Mouse (Mus musculus) neural tube, embryonic 11.5 days (tissue): ENCODE results near the gene Bcor. TPM values are rescaled to one million over a fixed set of nuclear protein-coding genes. Genes with fewer than 3 reads are reported as not detected.
A peak's percentile ranks its signal among the peaks of the same experiment; 100 is the strongest.

Source experiments
- ATAC-seq: fragments of 200-750 bp; cut with Nextera tagmentation; 2 replicates; pipeline ENCODE4 v1.8.0; 2017; ENCODE audit warnings: moderate number of reproducible peaks, mild to moderate bottlenecking, moderate TSS enrichment, moderate library complexity; ENCODE audit not compliant: insufficient read depth, low FRiP score, low TSS enrichment
- DNase-seq: peaks from one replicate; pipeline ENCODE4 v3.0.0-alpha.2; 2015; ENCODE audit warnings: low spot score
- H3K27ac ChIP-seq: fragments of 300-500 bp; sonication (generic); 2 replicates; pipeline ENCODE4 v1.5.1; 2014; ENCODE audit warnings: low read depth, mild to moderate bottlenecking, low read length
- H3K27me3 ChIP-seq: fragments of 300-500 bp; sonication (generic); 2 replicates; pipeline ENCODE4 v1.6.1; 2014; ENCODE audit warnings: mild to moderate bottlenecking, low read length, mixed read lengths; ENCODE audit not compliant: control insufficient read depth, insufficient read depth
- H3K36me3 ChIP-seq: fragments of 300-500 bp; sonication (generic); 2 replicates; pipeline ENCODE4 v1.6.1; 2014; ENCODE audit warnings: mild to moderate bottlenecking, low read length, moderate library complexity, mixed read lengths; ENCODE audit not compliant: control insufficient read depth, insufficient read depth
- H3K4me1 ChIP-seq: fragments of 300-500 bp; sonication (generic); 2 replicates; pipeline ENCODE4 v1.6.1; 2014; ENCODE audit warnings: low read length, mixed read lengths; ENCODE audit not compliant: control insufficient read depth, insufficient read depth
- H3K4me2 ChIP-seq: fragments of 300-500 bp; sonication (generic); 2 replicates; pipeline ENCODE4 v1.6.1; 2014; ENCODE audit warnings: low read depth, mild to moderate bottlenecking, moderate library complexity
- H3K4me3 ChIP-seq: fragments of 300-500 bp; sonication (generic); 2 replicates; pipeline ENCODE4 v1.5.1; 2014; ENCODE audit warnings: low read depth, low read length
- H3K9ac ChIP-seq: fragments of 300-500 bp; sonication (generic); 2 replicates; pipeline ENCODE4 v1.6.1; 2014; ENCODE audit warnings: mild to moderate bottlenecking, low read length
- H3K9me3 ChIP-seq: fragments of 300-500 bp; sonication (generic); 2 replicates; pipeline ENCODE4 v1.6.1; 2016; ENCODE audit warnings: low read length; ENCODE audit not compliant: control insufficient read depth
- WGBS: fragments of 180-500 bp; shearing (Covaris S2); extraction: QIAGEN DNeasy Blood & Tissue Kit; methylation state at CpG from one replicate; pipeline ENCODE4 v1.1.7; 2014; 5-methylcytosine and 5-hydroxymethylcytosine counted together
- polyA plus RNA-seq: library from polyadenylated mRNA; unstranded; fragments of >200 nt; fragmentation: Nextera tagmentation; extraction: Ambion mirVana; gene quantifications from 2 replicates; pipeline ENCODE4 v1.2.1, GENCODE M21; 2014

Gene Bcor
- polyA plus RNA-seq, 1 experiment from 2014 or later, result 26.7 TPM

DNA sequence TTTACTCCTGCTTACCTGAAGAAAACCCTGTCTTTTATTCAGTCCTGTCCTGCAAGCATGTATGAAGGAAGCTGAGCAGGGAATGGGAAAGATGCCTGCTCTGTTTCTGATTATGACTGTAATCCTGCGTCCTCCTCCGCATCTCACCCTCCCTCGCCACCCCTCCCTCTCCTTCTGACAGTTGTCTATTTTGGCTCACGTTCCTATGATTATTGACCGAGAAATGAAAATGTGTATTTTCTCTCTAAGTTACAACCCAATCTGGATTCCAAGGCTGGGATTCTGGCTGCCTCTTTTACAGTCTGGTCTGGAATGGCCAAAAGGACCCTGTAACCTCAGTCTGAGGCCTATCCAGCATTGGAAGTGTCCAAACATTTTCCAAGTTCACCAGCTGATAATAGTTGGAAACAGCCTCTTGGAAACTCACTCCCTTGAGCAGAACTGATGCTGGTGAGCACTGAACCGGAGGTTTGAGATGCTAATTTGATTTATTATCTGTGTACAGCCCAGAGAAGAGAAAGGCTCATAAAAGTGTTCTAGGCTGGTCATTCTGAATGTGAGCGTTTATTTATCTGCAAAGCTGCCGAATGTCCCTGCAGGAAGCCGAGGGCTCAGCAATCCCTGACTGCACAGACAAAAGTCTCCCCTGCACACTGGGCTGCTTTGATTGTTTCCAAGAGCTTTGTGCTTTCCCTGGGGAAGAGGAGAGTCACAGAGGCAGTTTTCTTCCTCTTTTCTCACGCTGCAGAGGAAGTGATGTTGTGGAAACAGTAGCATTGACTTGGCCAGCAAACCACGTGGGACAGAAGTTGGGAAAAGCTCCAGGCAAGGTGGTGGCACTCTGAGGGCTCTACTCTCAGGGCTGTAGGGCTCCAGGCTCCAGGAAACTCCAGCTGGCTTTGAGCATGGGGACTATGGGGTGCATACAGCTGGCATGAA is 4.7 kb upstream of the Bcor start:
- ATAC-seq (peak; percentile 63), DNase-seq (no peak)
- Histone ChIP-seq H3K4me3 (no peak overlapping the region), H3K4me1 (no peaks in the 10 kb centered on the region), H3K9ac (no peak overlapping the region), H3K9me3 (no peaks in the 10 kb centered on the region), H3K4me2 (no peak overlapping the region), H3K27ac (peak overlapping the region; percentile 56), H3K27me3 (peaks cover 9% of the 10 kb centered on the region), H3K36me3 (no peaks in the 10 kb centered on the region)
- WGBS, result 45% methylated on average over 11 of the region's 11 CpGs

DNA sequence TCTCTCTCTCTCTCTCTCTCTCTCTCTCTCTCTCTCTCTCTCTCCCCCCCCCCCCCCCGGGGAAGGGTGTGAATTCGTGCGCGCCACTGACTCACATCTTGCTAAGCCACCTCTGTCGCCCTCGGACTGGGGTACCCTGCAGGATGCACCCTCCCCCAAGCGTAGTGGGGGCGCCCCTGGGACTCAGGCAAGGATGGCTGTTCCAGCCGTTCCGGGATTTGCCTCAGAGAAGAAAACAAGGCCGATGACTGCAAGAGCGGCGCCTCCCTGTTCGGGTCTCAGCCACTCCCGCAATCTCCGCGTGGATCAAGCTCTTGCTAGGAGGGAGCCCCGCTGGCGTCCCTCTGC is 647 bp downstream of the Bcor start:
- Histone ChIP-seq H3K4me3 (peak overlapping the region; percentile 47), H3K9ac (peak overlapping the region; percentile 69), H3K36me3 (no peaks in the 10 kb centered on the region), H3K9me3 (no peaks in the 10 kb centered on the region), H3K27me3 (peaks cover 48% of the 10 kb centered on the region), H3K27ac (peak overlapping the region; percentile 84), H3K4me2 (peak overlapping the region; percentile 65), H3K4me1 (peaks cover 9% of the 10 kb centered on the region; the same call in 1 of the 2 replicates)
- DNase-seq (peak; percentile 52), ATAC-seq (no peak)
- 8% methylated on average over 7 of the region's 19 CpGs for WGBS

DNA sequence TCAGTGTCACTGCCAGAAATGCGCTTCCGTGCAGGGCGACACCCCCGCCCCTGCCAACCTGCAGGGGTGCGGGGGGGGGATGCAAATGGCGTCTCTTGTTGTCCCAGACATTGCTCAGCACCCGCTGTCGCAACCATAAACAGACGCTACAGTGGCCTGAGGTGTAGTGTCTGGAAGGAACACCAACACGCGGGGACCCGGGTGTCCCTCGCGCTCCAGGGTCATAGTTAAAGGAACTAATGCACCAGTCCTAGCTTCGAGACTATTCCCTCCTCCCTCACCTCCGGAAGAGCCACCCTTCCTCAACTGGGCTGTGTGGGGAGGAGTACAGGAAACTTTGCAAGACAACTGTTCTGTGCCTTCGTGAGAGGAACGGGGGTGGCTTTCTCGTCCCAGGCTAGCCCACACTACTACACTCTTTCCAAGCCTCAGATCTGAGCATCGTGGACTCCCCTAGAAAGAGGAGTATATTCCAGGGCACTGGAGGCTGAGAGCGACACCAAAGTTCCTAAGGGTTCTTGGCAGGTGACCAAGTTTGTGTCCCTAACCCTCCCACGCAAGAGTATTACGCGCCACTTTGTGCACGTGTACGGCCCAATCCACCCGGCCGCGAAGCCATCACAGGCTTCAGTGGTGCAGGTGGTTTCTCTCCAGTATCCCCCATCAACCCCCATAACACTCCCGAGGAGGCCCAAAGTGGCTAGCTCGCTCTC is 1.2 kb downstream of the Bcor start:
- peak overlapping the region; percentile 47 for H3K4me3 ChIP-seq
- peak overlapping the region; percentile 69 for H3K9ac ChIP-seq
- peaks cover 53% of the 10 kb centered on the region for H3K27me3 ChIP-seq
- H3K9me3 ChIP-seq, result no peaks in the 10 kb centered on the region
- peak overlapping the region; percentile 53 for H3K27ac ChIP-seq
- H3K4me2 ChIP-seq, result peak overlapping the region; percentile 65
- H3K36me3 ChIP-seq, result no peaks in the 10 kb centered on the region
- 5% methylated on average over 31 of the region's 31 CpGs for WGBS
- no peak for DNase-seq
- peaks cover 9% of the 10 kb centered on the region; the same call in 1 of the 2 replicates for H3K4me1 ChIP-seq
- no peak; the same call in none of the 2 replicates for ATAC-seq

DNA sequence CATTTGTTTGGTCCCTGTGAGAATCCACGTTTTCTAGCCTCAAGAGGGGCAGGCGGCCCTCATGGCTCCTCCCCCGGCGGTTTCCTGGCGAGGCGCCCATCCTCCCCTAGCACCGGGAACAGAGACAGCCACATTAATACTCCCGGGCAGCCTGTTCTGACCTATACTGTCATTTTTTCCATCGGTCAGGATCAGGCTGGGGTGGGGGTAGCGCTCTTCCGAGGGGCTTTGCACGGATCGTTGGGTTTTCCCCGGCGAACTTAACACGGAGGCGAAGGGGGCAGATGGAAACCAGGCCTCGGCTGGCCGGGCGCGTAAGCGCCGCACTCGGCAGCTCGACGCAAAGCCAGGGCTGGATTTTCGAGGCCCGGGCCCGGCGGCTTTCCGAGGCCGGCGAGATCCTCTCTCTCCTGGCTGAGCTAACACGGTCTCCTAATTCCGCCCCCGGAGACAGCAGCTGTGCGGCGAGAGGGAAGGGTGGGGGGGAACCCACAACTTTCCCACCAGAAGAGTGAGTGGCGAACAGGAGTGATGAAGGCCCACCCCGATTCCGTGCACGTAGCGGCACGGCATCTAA is 1.8 kb downstream of the Bcor start:
- ATAC-seq, result peak; percentile 43
- peak overlapping the region; percentile 29; the same call in 1 of the 2 replicates for H3K9ac ChIP-seq
- H3K4me3 ChIP-seq, result peak overlapping the region; percentile 15
- DNase-seq, result peak; percentile 80
- peaks cover 9% of the 10 kb centered on the region; the same call in 1 of the 2 replicates for H3K4me1 ChIP-seq
- H3K27me3 ChIP-seq, result peaks cover 53% of the 10 kb centered on the region
- peak overlapping the region; percentile 53 for H3K27ac ChIP-seq
- no peaks in the 10 kb centered on the region for H3K36me3 ChIP-seq
- peak overlapping the region; percentile 65 for H3K4me2 ChIP-seq
- no peaks in the 10 kb centered on the region for H3K9me3 ChIP-seq
- WGBS, result 7% methylated on average over 42 of the region's 44 CpGs

DNA sequence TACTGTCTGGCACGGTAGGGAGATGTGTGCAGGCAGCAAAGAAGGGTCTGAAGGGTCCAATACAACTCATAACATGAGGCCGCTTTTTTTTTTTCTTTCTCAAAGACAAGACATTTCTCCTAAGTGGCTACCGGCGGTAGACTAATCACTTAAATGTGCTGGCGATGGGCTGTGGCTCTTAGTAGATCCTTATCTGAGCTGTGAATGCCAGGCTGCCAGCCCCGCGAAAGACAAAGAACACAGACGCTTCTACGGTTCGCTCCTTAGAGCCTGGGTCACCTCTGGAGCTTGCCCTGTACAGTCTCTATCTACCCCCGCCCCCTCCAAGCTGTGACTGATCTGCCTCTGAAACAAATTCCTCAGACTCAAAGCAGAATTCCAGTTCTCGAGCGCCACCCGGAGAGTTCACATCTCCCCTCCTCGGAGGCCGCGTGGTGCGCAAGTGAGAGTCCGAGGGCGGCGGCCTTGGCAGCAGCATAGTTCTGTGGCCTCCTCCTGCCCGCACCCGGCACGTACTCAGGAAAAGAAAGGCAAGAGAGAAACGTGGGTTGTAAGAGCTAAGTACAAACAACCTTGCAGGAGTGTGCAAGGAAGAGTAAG is 2.7 kb downstream of the Bcor start:
- DNase-seq, result peak; percentile 58
- no peak overlapping the region for H3K27ac ChIP-seq
- H3K9ac ChIP-seq, result no peak overlapping the region
- H3K27me3 ChIP-seq, result peaks cover 53% of the 10 kb centered on the region
- peak overlapping the region; percentile 65 for H3K4me2 ChIP-seq
- H3K36me3 ChIP-seq, result no peaks in the 10 kb centered on the region
- no peak overlapping the region for H3K4me3 ChIP-seq
- WGBS, result 8% methylated on average over 25 of the region's 25 CpGs
- H3K4me1 ChIP-seq, result peaks cover 9% of the 10 kb centered on the region; the same call in 1 of the 2 replicates
- ATAC-seq, result no peak
- H3K9me3 ChIP-seq, result no peaks in the 10 kb centered on the region

DNA sequence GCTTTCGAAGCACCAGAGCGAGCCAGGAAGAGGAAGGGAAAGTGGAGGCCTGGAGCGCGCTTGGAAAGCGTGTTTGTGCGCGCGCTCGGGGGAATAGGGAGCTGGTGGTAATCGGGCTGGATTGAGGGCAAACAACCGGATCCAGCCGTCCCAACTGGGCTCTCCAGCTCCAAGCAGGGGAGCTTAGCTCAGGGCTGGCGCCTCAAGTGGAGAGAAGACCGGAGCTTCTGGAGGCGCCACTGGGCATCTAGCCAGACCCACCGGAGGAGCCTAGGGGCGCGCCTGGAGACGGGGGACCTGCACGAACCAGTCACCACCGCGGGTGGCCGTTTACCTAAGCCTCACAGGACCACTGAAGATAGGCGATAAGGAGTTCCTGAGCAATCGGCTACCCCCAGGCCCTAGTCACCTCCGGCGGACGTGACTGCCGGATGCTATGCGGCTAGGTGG is 4.3 kb downstream of the Bcor start:
- Histone ChIP-seq H3K4me3 (no peak overlapping the region), H3K27ac (no peak overlapping the region), H3K4me1 (peaks cover 9% of the 10 kb centered on the region; the same call in 1 of the 2 replicates), H3K27me3 (peaks cover 64% of the 10 kb centered on the region), H3K9ac (peak overlapping the region; percentile 6; the same call in 1 of the 2 replicates), H3K4me2 (peak overlapping the region; percentile 36), H3K36me3 (no peaks in the 10 kb centered on the region), H3K9me3 (no peaks in the 10 kb centered on the region)
- ATAC-seq (no peak), DNase-seq (peak; percentile 40)
- WGBS, result 6% methylated on average over 19 of the region's 30 CpGs

DNA sequence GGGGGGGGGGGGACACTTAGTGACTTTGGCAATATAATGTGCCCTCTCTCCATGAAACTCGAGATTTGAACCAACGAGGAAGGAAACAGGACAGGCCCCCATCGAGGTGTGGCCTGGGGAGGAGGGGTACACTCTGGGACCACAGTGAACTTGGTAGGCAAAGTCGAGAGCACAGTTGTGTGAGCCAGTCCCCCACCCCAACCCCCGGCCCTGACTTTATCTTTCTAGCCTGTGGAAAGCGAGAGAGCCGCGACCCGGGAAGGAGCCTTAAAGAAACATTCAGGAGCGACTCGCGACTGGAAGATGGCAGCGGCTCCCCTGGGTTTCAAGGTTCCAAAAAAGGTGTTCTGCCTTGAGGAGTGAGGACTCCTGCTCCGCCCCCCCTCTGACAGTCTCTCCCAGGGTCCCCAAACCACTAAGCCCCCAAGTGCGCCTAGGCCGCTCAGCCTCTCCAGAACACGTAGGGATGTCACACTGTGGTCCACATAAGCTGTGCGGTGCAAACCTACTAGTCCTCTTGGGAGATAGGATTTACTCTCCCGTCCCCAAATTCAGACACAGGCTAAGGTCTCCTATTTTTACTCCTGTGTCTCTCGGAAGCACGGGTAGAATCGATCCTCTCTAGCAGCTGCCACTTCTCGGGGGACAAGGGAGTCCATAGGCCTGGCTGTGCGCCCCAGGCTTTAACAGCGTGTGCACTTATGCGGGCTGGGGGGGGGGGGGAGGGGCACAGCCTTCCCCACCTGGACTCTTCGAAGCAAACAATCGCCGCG is 4.9 kb downstream of the Bcor start:
- WGBS, result 9% methylated on average over 27 of the region's 30 CpGs
- Histone ChIP-seq H3K4me1 (peaks cover 11% of the 10 kb centered on the region; the same call in 1 of the 2 replicates), H3K27ac (no peak overlapping the region), H3K4me3 (no peak overlapping the region), H3K27me3 (peaks cover 62% of the 10 kb centered on the region), H3K4me2 (peak overlapping the region; percentile 36), H3K36me3 (no peaks in the 10 kb centered on the region), H3K9me3 (no peaks in the 10 kb centered on the region), H3K9ac (0 out of 2 replicates have a peak overlapping the region, but pooled peaks have one; percentile 6)
- DNase-seq, result no peak
- no peak for ATAC-seq
